ENCODE assay signal across 23 mouse cellular contexts in the genomic region with DNA sequence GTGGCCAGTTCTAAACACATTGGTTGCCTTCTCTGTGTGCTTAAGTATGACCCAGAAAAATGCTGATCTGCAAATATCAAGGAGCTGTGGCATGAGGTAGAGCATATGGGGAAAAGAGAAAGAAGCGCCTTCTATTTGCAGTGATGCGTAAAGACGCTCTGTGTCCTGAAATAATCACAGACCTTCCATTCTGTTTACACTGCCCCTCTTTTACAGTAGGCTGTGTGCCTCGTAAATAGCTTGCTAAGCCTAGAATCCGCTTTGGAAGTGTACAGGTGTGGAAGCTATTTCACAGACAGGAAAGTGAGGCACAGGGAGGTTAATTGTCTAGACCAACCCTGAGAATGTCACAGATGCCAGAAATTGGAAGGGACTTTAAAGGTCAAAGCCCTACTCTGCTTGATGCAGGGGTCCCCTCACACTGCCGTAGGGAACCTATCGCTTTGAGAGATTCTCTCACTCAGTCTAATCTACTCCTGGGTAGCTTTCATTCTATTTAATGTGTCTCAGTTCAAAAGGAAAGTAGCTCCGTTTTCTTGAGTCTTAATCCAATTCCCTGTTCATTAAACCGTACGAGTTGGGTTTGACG.
DNase-seq lines count a peak whose midpoint lies in the region; ATAC-seq lines count a peak whose summit lies in the region.
"Had no signal": no experiment of that assay in that cellular context is flagged by ENCODE, and none has a peak within 500 bp of the region (broad histone marks: within the 10 kb centered on the region; RNA-seq: fewer than 3 reads in every experiment).

No protein-coding gene starts in this region.

- DNase-seq in forebrain, embryonic 14.5 days (ENCODE audit: low spot score): peak; percentile 4
- peak; percentile 3 for DNase-seq in retina, postnatal 1 day
- no peak for DNase-seq in retina, embryonic 14.5 days (ENCODE audit: low spot score)
- DNase-seq in midbrain, embryonic 14.5 days: peak; percentile 21
- DNase-seq in layer of hippocampus, postnatal 25 days (ENCODE audit: extremely low spot score in 1 of 2, low spot score in 1 of 2): no peak
- DNase-seq: adrenal gland, adult 8-10 months; adrenal gland, postnatal 25 days; cerebellum, adult 18-20 months; cerebellum, adult 9-10 months; cerebellum, postnatal 14 days; gastrocnemius, postnatal 10 days; gastrocnemius, postnatal 36 days; heart, adult 2 months; heart, postnatal 14 days had no signal

- H3K4me1 ChIP-seq in forebrain, embryonic 14.5 days (ENCODE audit: control insufficient read depth, insufficient read depth, low read length): 0 out of 2 replicates have a peak, but pooled peaks cover 2% of the 10 kb centered on the region
- H3K4me1 ChIP-seq in forebrain, embryonic 15.5 days: no peaks in the 10 kb centered on the region
- H3K4me1 ChIP-seq in midbrain, embryonic 14.5 days (ENCODE audit: control insufficient read depth, insufficient read depth, low read length): no peaks in the 10 kb centered on the region
- H3K4me1 ChIP-seq: heart, embryonic 10.5 days; heart, embryonic 13.5 days; hindbrain, embryonic 12.5 days; hindbrain, embryonic 15.5 days had no signal

- H3K27me3 ChIP-seq in forebrain, embryonic 14.5 days (replicated peaks; ENCODE audit: control insufficient read depth, insufficient read depth, low read length): no peaks in the 10 kb centered on the region
- no peaks in the 10 kb centered on the region for H3K27me3 ChIP-seq in forebrain, embryonic 15.5 days
- no peaks in the 10 kb centered on the region for H3K27me3 ChIP-seq in midbrain, embryonic 14.5 days (ENCODE audit: control insufficient read depth, insufficient read depth, low read length)
- H3K27me3 ChIP-seq: heart, embryonic 13.5 days; hindbrain, embryonic 12.5 days; hindbrain, embryonic 15.5 days had no signal

- 55% methylated on average over 11 of the region's 11 CpGs for WGBS in forebrain, embryonic 14.5 days
- WGBS in forebrain, embryonic 15.5 days: 56% methylated on average over 11 of the region's 11 CpGs
- WGBS in midbrain, embryonic 14.5 days: 73% methylated on average over 11 of the region's 11 CpGs

- no peak overlapping the region for H3K9ac ChIP-seq in forebrain, embryonic 14.5 days (ENCODE audit: low read length)
- H3K9ac ChIP-seq in forebrain, embryonic 15.5 days (replicated peaks): no peak overlapping the region
- H3K9ac ChIP-seq in midbrain, embryonic 14.5 days (replicated peaks; ENCODE audit: low read length): no peak overlapping the region
- H3K9ac ChIP-seq: heart, embryonic 13.5 days; hindbrain, embryonic 12.5 days; hindbrain, embryonic 15.5 days had no signal

- H3K4me2 ChIP-seq in forebrain, embryonic 14.5 days (ENCODE audit: low read length): no peak overlapping the region
- no peak overlapping the region for H3K4me2 ChIP-seq in forebrain, embryonic 15.5 days (replicated peaks)
- H3K4me2 ChIP-seq in midbrain, embryonic 14.5 days (ENCODE audit: low read length): no peak overlapping the region
- H3K4me2 ChIP-seq: heart, embryonic 13.5 days; hindbrain, embryonic 12.5 days; hindbrain, embryonic 15.5 days had no signal

- no peak overlapping the region for H3K27ac ChIP-seq in forebrain, embryonic 14.5 days (ENCODE audit: low read depth, low read length)
- H3K27ac ChIP-seq in forebrain, embryonic 15.5 days (replicated peaks): no peak overlapping the region
- no peak overlapping the region for H3K27ac ChIP-seq in midbrain, embryonic 14.5 days (replicated peaks; ENCODE audit: low read depth, low read length)
- H3K27ac ChIP-seq: heart, adult 2 months; heart, embryonic 10.5 days; heart, embryonic 13.5 days; hindbrain, embryonic 12.5 days; hindbrain, embryonic 15.5 days had no signal

- no peaks in the 10 kb centered on the region for H3K9me3 ChIP-seq in forebrain, embryonic 14.5 days (replicated peaks; ENCODE audit: control insufficient read depth, low read length)
- H3K9me3 ChIP-seq in forebrain, embryonic 15.5 days: no peaks in the 10 kb centered on the region
- H3K9me3 ChIP-seq in midbrain, embryonic 14.5 days (ENCODE audit: control insufficient read depth, low read length): no peaks in the 10 kb centered on the region
- H3K9me3 ChIP-seq: heart, embryonic 10.5 days; heart, embryonic 13.5 days; hindbrain, embryonic 12.5 days; hindbrain, embryonic 15.5 days had no signal

- H3K4me3 ChIP-seq in forebrain, embryonic 14.5 days (ENCODE audit: low read depth, low read length): no peak overlapping the region
- no peak overlapping the region for H3K4me3 ChIP-seq in forebrain, embryonic 15.5 days
- H3K4me3 ChIP-seq in midbrain, embryonic 14.5 days (replicated peaks; ENCODE audit: low read depth, low read length): no peak overlapping the region
- H3K4me3 ChIP-seq: heart, adult 2 months; heart, embryonic 10.5 days; heart, embryonic 13.5 days; hindbrain, embryonic 12.5 days; hindbrain, embryonic 15.5 days had no signal

- peak; percentile 40; the same call in 1 of the 2 replicates for ATAC-seq in forebrain, embryonic 14.5 days
- ATAC-seq in forebrain, embryonic 15.5 days (replicated peaks): no peak
- no peak for ATAC-seq in midbrain, embryonic 14.5 days (ENCODE audit: low FRiP score, low TSS enrichment)
- ATAC-seq in monocyte, adult 5-6 weeks (replicated peaks; ENCODE audit: insufficient number of reproducible peaks, low FRiP score, low TSS enrichment, poor library complexity, severe bottlenecking): no peak
- ATAC-seq: activated CD4-positive, CD25-positive, alpha-beta regulatory T cell, adult 4 months; CD4-positive, CD25-positive, alpha-beta regulatory T cell, adult 4 months; forebrain, embryonic 16.5 days had no signal

- no peaks in the 10 kb centered on the region for H3K36me3 ChIP-seq in forebrain, embryonic 14.5 days (ENCODE audit: control insufficient read depth, insufficient read depth, low read length)
- no peaks in the 10 kb centered on the region for H3K36me3 ChIP-seq in forebrain, embryonic 15.5 days
- H3K36me3 ChIP-seq in midbrain, embryonic 14.5 days (ENCODE audit: control insufficient read depth, insufficient read depth, low read length): no peaks in the 10 kb centered on the region
- H3K36me3 ChIP-seq: heart, embryonic 10.5 days; heart, embryonic 13.5 days; hindbrain, embryonic 12.5 days; hindbrain, embryonic 15.5 days had no signal

Comparison
In these comparisons a context has a peak if more than half of its experiments do, and no peak if none do; other contexts are left out.
1. DNase-seq: peak in forebrain, embryonic 14.5 days (single experiment), retina, postnatal 1 day (single experiment) and midbrain, embryonic 14.5 days (single experiment); none in retina, embryonic 14.5 days (single experiment) and layer of hippocampus, postnatal 25 days (0 of 2).